Mouse (Mus musculus) stomach, postnatal 0 days (tissue): ENCODE results near the gene Tpk1. TPM values are rescaled to one million over a fixed set of nuclear protein-coding genes. Genes with fewer than 3 reads are reported as not detected.

Experiments
- ATAC-seq: fragments of 200-750 bp; cut with Nextera tagmentation; 2 replicates; pipeline ENCODE4 v1.8.0; 2017; ENCODE audit not compliant: low FRiP score, low TSS enrichment
- DNase-seq: peaks from one replicate; pipeline ENCODE4 v3.0.0-alpha.2; 2016; ENCODE audit warnings: low spot score
- H3K27ac ChIP-seq: fragments of 300-500 bp; sonication (generic); replicated peaks from 2 replicates; pipeline ENCODE4 v1.5.1; 2014; ENCODE audit warnings: mild to moderate bottlenecking, control low read depth
- H3K27me3 ChIP-seq: fragments of 300-500 bp; sonication (generic); 2 replicates; pipeline ENCODE4 v1.6.1; 2014; ENCODE audit warnings: low read length; ENCODE audit not compliant: control insufficient read depth, insufficient read depth
- H3K36me3 ChIP-seq: fragments of 300-500 bp; sonication (generic); 2 replicates; pipeline ENCODE4 v1.6.1; 2014; ENCODE audit warnings: low read length, mixed read lengths; ENCODE audit not compliant: control insufficient read depth, insufficient read depth
- H3K4me1 ChIP-seq: fragments of 300-500 bp; sonication (generic); replicated peaks from 2 replicates; pipeline ENCODE4 v1.6.1; 2014; ENCODE audit warnings: antibody characterized with exemption; ENCODE audit not compliant: control insufficient read depth, insufficient read depth
- H3K4me2 ChIP-seq: fragments of 300-500 bp; sonication (generic); replicated peaks from 2 replicates; pipeline ENCODE4 v1.6.1; 2014; ENCODE audit warnings: low read depth, mild to moderate bottlenecking, control low read depth, moderate library complexity
- H3K4me3 ChIP-seq: fragments of 300-500 bp; sonication (generic); 2 replicates; pipeline ENCODE4 v1.5.1; 2014; ENCODE audit warnings: low read depth, low read length, control low read depth
- H3K9ac ChIP-seq: fragments of 300-500 bp; sonication (generic); 2 replicates; pipeline ENCODE4 v1.6.1; 2014; ENCODE audit warnings: mild to moderate bottlenecking, low read length, control low read depth, mixed read lengths
- H3K9me3 ChIP-seq: fragments of 300-500 bp; sonication (generic); 2 replicates; pipeline ENCODE4 v1.6.1; 2016; ENCODE audit warnings: low read length; ENCODE audit not compliant: control insufficient read depth
- CTCF ChIP-seq: IDR thresholded peaks from 2 replicates; pipeline ENCODE4 v1.5.1; 2016; ENCODE audit warnings: antibody characterized with exemption, low read depth, mild to moderate bottlenecking, moderate library complexity
- EP300 ChIP-seq: optimal IDR thresholded peaks from 2 replicates; pipeline ENCODE3; 2016; ENCODE audit warnings: antibody characterized with exemption
- WGBS: fragments of 180-500 bp; shearing (Covaris S2); extraction: QIAGEN DNeasy Blood & Tissue Kit; methylation state at CpG from one replicate; pipeline ENCODE4 v1.1.7; 2014; 5-methylcytosine and 5-hydroxymethylcytosine counted together
- polyA plus RNA-seq: library from polyadenylated mRNA; unstranded; fragments of >200 nt; fragmentation: Nextera tagmentation; extraction: Ambion mirVana; gene quantifications from 2 replicates; pipeline ENCODE4 v1.2.1, GENCODE M21; 2015

Gene Tpk1
- polyA plus RNA-seq, 1 experiment from 2014 or later, result 21.4 TPM

DNA sequence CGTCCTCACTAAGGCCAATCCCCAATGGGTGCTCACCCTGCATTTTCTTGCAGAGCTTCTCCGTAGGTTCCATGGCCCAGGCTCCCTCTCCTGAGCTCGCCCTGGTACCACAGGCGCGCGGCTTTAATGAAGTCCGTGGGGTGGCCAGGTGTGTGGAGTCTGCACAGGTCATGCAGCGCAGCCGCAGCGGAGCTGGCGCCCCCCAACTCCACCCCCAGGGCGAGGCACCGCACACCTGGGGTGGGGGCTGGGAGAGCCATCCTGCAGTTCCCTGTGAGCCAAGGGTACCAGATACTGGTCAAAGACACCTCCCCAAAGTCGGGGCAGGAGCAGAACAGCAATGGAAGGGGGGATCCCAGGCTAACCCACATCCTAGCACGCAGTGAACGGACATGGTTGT, 356.6 kb downstream of the Tpk1 start, which contains the start of gene Nobox:
TSS of gene Nobox (minus strand) at position 101 of the 400 bp plus-strand sequence.
- WGBS, result 70% methylated on average over 16 of the region's 16 CpGs
- Histone ChIP-seq H3K9ac (no peak within 1 kb of the TSS), H3K27ac (no peak within 1 kb of the TSS), H3K4me2 (no peak within 1 kb of the TSS), H3K4me1 (no peaks in the 10 kb centered on the region; the same call in 1 of the 2 replicates), H3K4me3 (no peak within 1 kb of the TSS), H3K27me3 (no peaks in the 10 kb centered on the region), H3K9me3 (no peaks in the 10 kb centered on the region), H3K36me3 (no peaks in the 10 kb centered on the region)
- TF ChIP-seq EP300, result no peak
- TF ChIP-seq CTCF, result no peak
- DNase-seq, result no peak
- ATAC-seq, result 0 out of 2 replicates have a peak, but pooled peaks have one; percentile 24

GRCm38 (mm10) chr6:43297508-43297850, 368.6 kb downstream of the Tpk1 start:
- no peak for DNase-seq
- no peak overlapping the region for H3K4me2 ChIP-seq
- WGBS, result 31% methylated on average over 2 of the region's 2 CpGs
- no peak overlapping the region for H3K27ac ChIP-seq
- TF ChIP-seq CTCF (no peak), EP300 (no peak)
- no peaks in the 10 kb centered on the region for H3K27me3 ChIP-seq
- H3K9me3 ChIP-seq, result no peaks in the 10 kb centered on the region
- no peak overlapping the region for H3K9ac ChIP-seq
- H3K4me3 ChIP-seq, result no peak overlapping the region
- no peaks in the 10 kb centered on the region for H3K36me3 ChIP-seq
- H3K4me1 ChIP-seq, result peaks cover 6% of the 10 kb centered on the region
- ATAC-seq, result no peak

DNA sequence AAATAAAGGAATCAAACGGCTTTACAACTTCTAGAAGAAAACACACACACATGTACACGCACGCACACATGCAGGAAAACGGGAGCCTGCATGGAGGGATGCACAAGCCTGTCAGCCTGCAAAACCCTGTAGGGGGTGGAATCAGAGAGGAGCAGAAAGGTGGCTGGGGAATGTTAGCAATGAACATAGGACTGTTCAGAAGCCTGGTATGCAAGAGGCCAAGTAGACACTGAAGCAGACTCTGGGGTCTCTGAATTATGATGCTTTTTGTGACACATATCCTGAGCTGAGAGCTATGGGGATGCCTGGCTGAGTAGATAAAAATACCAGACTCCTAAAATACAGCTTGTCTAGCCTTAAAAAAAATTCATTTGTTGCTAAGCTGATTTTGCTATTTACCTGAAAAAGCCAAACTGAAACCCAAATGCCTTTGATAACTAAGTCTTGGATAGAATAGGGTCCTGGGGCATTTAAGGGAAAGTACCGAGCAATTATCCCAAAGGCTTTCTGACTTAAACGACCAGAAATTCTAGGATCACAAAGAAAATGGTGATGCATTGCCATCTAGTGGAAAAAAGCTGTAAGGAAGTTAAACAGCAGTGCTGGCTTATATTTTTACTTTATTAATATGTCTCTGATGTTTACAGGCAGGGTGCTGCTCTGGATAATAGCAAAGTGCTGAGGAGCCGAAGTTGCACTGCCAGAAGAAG, 369.1 kb downstream of the Tpk1 start:
- 26% methylated on average over 7 of the region's 7 CpGs for WGBS
- peak; percentile 30; the same call in 1 of the 2 replicates for ATAC-seq
- no peaks in the 10 kb centered on the region for H3K36me3 ChIP-seq
- no peak for DNase-seq
- H3K4me3 ChIP-seq, result no peak overlapping the region
- no peak overlapping the region for H3K9ac ChIP-seq
- H3K4me1 ChIP-seq, result peaks cover 6% of the 10 kb centered on the region
- no peak overlapping the region for H3K27ac ChIP-seq
- H3K4me2 ChIP-seq, result no peak overlapping the region
- H3K27me3 ChIP-seq, result no peaks in the 10 kb centered on the region
- no peaks in the 10 kb centered on the region for H3K9me3 ChIP-seq
- TF ChIP-seq CTCF, result peak; percentile 90
- TF ChIP-seq EP300, result no peak

DNA sequence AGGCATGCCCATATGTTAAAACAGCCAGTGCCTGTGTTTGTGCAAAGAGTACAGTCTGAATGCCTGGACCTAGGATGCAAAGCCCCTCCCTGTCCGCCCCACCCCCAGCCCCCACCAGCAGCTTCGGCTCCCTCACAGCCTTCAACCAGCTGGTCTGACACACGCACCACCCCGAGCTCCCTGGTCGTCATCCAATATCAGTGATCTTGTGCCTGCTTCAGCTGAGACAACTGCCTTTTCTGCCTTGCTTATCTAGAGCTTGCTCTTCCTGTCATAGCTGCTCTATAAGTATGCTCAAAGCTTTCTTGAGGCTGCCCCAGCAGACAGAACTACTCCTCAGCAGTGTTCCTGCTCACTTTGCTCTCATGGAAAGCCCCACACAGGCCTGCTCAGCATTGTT, 370.2 kb downstream of the Tpk1 start:
- WGBS, result 16% methylated on average over 5 of the region's 5 CpGs

More for the DNA sequence above, 370.2 kb downstream of the Tpk1 start:
- no peaks in the 10 kb centered on the region for H3K27me3 ChIP-seq
- H3K36me3 ChIP-seq, result no peaks in the 10 kb centered on the region
- no peaks in the 10 kb centered on the region for H3K9me3 ChIP-seq
- no peak for TF ChIP-seq CTCF
- H3K27ac ChIP-seq, result no peak overlapping the region
- DNase-seq (no peak), ATAC-seq (no peak)
- no peak overlapping the region for H3K9ac ChIP-seq
- no peak overlapping the region for H3K4me2 ChIP-seq
- no peak overlapping the region for H3K4me3 ChIP-seq
- H3K4me1 ChIP-seq, result peaks cover 6% of the 10 kb centered on the region
